Mouse (Mus musculus): ENCODE measurements around the gene Cyp2c29.
"Not testable (repeated sequence)": the region's sequence is repeated elsewhere in the genome, so short reads cannot be mapped to it uniquely, and the experiment has no call there.

The Cyp2c29 gene

DNA sequence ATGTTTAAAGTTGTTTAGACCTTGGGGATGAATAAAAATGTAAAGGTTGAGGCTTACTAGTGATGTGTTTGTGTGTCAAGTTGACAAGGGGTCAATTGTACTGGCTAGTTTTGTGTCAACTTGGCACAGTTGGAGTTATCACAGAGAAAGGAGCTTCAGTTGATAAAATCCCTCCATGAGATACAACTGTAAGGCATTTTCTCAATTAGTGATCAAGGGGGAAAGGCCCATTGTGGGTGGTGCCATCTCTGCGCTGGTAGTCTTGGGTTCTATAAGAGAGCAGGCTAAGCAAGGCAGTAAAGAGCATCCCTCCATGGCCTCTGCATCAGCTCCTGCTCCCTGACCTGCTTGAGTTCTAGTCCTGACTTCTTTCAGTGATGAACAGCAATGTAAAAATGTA is at the start of gene Cyp2c29:
Gene Cyp2c29, plus strand, starts transcription at position 301 of the 400 bp plus-strand sequence.
- not testable (repeated sequence) for DNase-seq

GRCm38 (mm10) chr19:39267036-39267435 is 2.2 kb upstream of the Cyp2c29 start:
- not testable (repeated sequence) for DNase-seq

GRCm38 (mm10) chr19:39282801-39283200 is 13.6 kb downstream of the Cyp2c29 start:
- DNase-seq = no peak

GRCm38 (mm10) chr19:39285637-39286036 is 16.4 kb downstream of the Cyp2c29 start:
- DNase-seq = no peak

DNA sequence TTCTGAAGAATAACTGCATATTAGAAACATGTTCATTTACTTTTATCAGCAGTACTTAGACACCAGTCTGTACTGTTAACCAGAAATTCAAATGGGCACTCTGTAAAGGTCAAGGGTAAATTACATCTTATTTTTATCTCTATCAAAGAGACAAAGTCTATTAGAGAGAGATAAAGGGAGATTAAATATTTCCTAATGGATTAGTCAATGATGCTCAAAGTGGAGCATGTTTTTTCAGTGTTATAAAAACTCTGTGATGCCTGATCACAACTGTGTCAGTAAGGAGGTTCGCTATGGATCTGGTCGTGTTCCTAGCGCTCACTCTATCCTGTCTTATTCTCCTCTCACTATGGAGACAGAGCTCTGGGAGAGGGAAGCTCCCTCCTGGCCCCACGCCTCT is 17.6 kb downstream of the Cyp2c29 start:
- no peak for DNase-seq

DNA sequence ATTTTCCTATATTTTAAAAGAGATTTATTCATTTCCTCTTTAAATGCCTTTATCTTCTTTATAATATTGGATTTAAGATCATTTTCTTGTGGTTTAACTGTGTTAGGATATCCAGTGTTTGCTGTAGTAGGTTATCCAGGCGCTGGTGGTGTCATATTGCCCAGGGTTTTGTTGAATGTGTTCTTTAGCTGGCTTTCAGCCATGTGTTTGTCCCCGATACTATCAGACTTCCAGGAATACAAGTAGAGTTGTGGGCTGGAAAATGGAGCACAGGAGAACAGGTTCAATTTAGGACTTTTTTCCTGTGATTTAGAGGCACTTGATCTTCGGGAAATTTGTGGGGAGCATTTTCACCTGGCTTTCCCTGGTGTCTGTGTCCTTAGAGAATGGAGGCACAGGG is 19.8 kb downstream of the Cyp2c29 start:
- no peak for DNase-seq

All from cerebellum, adult 9-11 months (tissue).